Mouse (Mus musculus) cortical plate, adult 2 months (tissue): ENCODE measurements at regions not wholly inside any gene's neighbourhood (a gene's known extent, or its start where the extent isn't known, plus 50 kb on each side); places are given as distances from the start of the nearest gene placed in this dataset.

Experiments used
- H3K27ac ChIP-seq: fragments of 200-500 bp; 2 replicates; pipeline ENCODE4 v1.5.1; 2012; ENCODE audit warnings: low read length, control low read depth, inconsistent platforms; ENCODE audit not compliant: insufficient read depth
- H3K4me1 ChIP-seq: fragments of 200-500 bp; 2 replicates; pipeline ENCODE4 v1.6.1; 2011; ENCODE audit warnings: low read length; ENCODE audit not compliant: control insufficient read depth, insufficient read depth
- H3K4me3 ChIP-seq: fragments of 200-500 bp; 2 replicates; pipeline ENCODE4 v1.5.1; 2011; ENCODE audit warnings: mild to moderate bottlenecking, low read length, control low read depth; ENCODE audit not compliant: insufficient read depth
- CTCF ChIP-seq: fragments of 200-500 bp; IDR thresholded peaks from 2 replicates; pipeline ENCODE4 v1.5.1; 2011; ENCODE audit warnings: mild to moderate bottlenecking, control low read depth, low read length; ENCODE audit not compliant: insufficient read depth; ENCODE audit errors: extremely low read depth
- POLR2A ChIP-seq: fragments of 200-500 bp; IDR thresholded peaks from 2 replicates; pipeline ENCODE4 v1.6.1; 2011; ENCODE audit warnings: mild to moderate bottlenecking, low read length, control low read depth; ENCODE audit not compliant: insufficient read depth; ENCODE audit errors: extremely low read depth

- TF ChIP-seq POLR2A, result no peak
- TF ChIP-seq CTCF, result no peak
- no peak overlapping the region for H3K27ac ChIP-seq
Observed at GRCm38 (mm10) chr2:92853175-92853574, 61.7 kb upstream of the Syt13 start.

GRCm38 (mm10) chr2:92854331-92854730 lies 60.6 kb upstream of the Syt13 start:
- TF ChIP-seq POLR2A (no peak), CTCF (no peak)
- H3K4me1 ChIP-seq, result no peaks in the 10 kb centered on the region
- no peak overlapping the region for H3K27ac ChIP-seq
- H3K4me3 ChIP-seq, result no peak overlapping the region

More at GRCm38 (mm10) chr2:92853175-92853574, 61.7 kb upstream of the Syt13 start:
- no peaks in the 10 kb centered on the region for H3K4me1 ChIP-seq
- no peak overlapping the region for H3K4me3 ChIP-seq

GRCm38 (mm10) chr2:92856047-92856446 lies 58.9 kb upstream of the Syt13 start:
- Histone ChIP-seq H3K4me1 (no peaks in the 10 kb centered on the region), H3K27ac (no peak overlapping the region), H3K4me3 (no peak overlapping the region)
- no peak for TF ChIP-seq CTCF
- TF ChIP-seq POLR2A, result no peak

- H3K4me3 ChIP-seq, result no peak overlapping the region
- H3K27ac ChIP-seq, result no peak overlapping the region
- TF ChIP-seq POLR2A (no peak), CTCF (no peak)
- no peaks in the 10 kb centered on the region for H3K4me1 ChIP-seq
Observed at GRCm38 (mm10) chr2:92860502-92861197, 54.2 kb upstream of the Syt13 start.
